Mouse (Mus musculus): ENCODE measurements at regions not wholly inside any gene's neighbourhood (a gene's known extent, or its start where the extent isn't known, plus 50 kb on each side); places are given as distances from the start of the nearest gene placed in this dataset.

GRCm38 (mm10) chr15:85683716-85684115, 51.1 kb upstream of the Ppara start:
- Histone ChIP-seq H3K4me3 (replicated peaks; ENCODE audit: low read length) (no peak overlapping the region), H3K4me2 (ENCODE audit: low read length) (no peak overlapping the region; the same call in 1 of the 2 replicates), H3K27ac (ENCODE audit: low read length) (no peak overlapping the region), H3K27me3 (replicated peaks; ENCODE audit: control insufficient read depth, insufficient read depth, low read length) (no peaks in the 10 kb centered on the region), H3K9ac (replicated peaks; ENCODE audit: low read depth, low read length) (no peak overlapping the region), H3K4me1 (replicated peaks; ENCODE audit: control insufficient read depth, insufficient read depth, low read length) (peaks cover 81% of the 10 kb centered on the region), H3K36me3 (ENCODE audit: control insufficient read depth, insufficient read depth) (peaks cover 7% of the 10 kb centered on the region; the same call in 1 of the 2 replicates), H3K9me3 (ENCODE audit: control insufficient read depth, low read length) (no peaks in the 10 kb centered on the region)
- ATAC-seq, result no peak
- WGBS, result 92% methylated on average over 4 of the region's 4 CpGs

- no peak overlapping the region for H3K9ac ChIP-seq (replicated peaks; ENCODE audit: low read depth, low read length)
- H3K9me3 ChIP-seq (ENCODE audit: control insufficient read depth, low read length), result no peaks in the 10 kb centered on the region
- no peak overlapping the region; the same call in 1 of the 2 replicates for H3K4me2 ChIP-seq (ENCODE audit: low read length)
- H3K4me3 ChIP-seq (replicated peaks; ENCODE audit: low read length), result no peak overlapping the region
- peaks cover 80% of the 10 kb centered on the region for H3K4me1 ChIP-seq (replicated peaks; ENCODE audit: control insufficient read depth, insufficient read depth, low read length)
- no peak for ATAC-seq
- H3K27me3 ChIP-seq (replicated peaks; ENCODE audit: control insufficient read depth, insufficient read depth, low read length), result no peaks in the 10 kb centered on the region
- peaks cover 7% of the 10 kb centered on the region; the same call in 1 of the 2 replicates for H3K36me3 ChIP-seq (ENCODE audit: control insufficient read depth, insufficient read depth)
- H3K27ac ChIP-seq (ENCODE audit: low read length), result 0 out of 2 replicates have a peak overlapping the region, but pooled peaks have one; percentile 14
- WGBS, result 82% methylated on average over 14 of the region's 14 CpGs
Observed at GRCm38 (mm10) chr15:85684164-85684708, 50.5 kb upstream of the Ppara start.

- H3K4me3 ChIP-seq (replicated peaks; ENCODE audit: low read length), result no peak overlapping the region
- H3K4me1 ChIP-seq (replicated peaks; ENCODE audit: control insufficient read depth, insufficient read depth, low read length), result peaks cover 80% of the 10 kb centered on the region
- no peak overlapping the region for H3K27ac ChIP-seq (ENCODE audit: low read length)
- ATAC-seq, result no peak
- H3K27me3 ChIP-seq (replicated peaks; ENCODE audit: control insufficient read depth, insufficient read depth, low read length), result no peaks in the 10 kb centered on the region
- no peak overlapping the region for H3K9ac ChIP-seq (replicated peaks; ENCODE audit: low read depth, low read length)
- 58% methylated on average over 5 of the region's 5 CpGs for WGBS
- peaks cover 12% of the 10 kb centered on the region for H3K36me3 ChIP-seq (ENCODE audit: control insufficient read depth, insufficient read depth)
- no peaks in the 10 kb centered on the region for H3K9me3 ChIP-seq (ENCODE audit: control insufficient read depth, low read length)
- H3K4me2 ChIP-seq (ENCODE audit: low read length), result no peak overlapping the region
Observed at GRCm38 (mm10) chr15:85684875-85685274, 49.9 kb upstream of the Ppara start.

Measured in forebrain, embryonic 16.5 days (tissue).